Mouse (Mus musculus): ENCODE data around the gene Nav2.

DNA sequence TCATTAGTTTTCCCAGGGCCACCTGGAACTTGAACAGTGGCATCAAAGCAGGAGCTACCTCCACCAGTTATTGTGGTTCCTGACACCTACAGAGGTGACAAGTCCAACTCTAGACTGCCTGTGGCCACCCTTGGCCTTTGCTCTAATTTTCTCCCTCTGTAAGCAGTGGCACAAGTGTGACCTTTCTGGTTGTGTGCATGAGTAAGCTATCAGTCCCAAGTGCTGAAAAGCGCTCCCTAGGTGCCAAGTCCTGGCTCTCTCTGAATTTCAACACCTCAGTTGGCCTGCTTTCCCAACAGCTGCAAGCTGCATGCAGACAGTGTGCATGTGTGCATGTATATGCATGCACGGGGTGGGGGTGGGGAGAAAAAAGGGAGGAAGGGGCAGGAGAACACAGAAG lies 324.5 kb downstream of the Nav2 start:
- TF ChIP-seq CTCF (IDR thresholded peaks at IDR 0.05; ENCODE audit: borderline replicate concordance, insufficient read depth, low read depth, low read length) (no peak), POLR2A (IDR thresholded peaks at IDR 0.05; ENCODE audit: borderline replicate concordance, insufficient read depth, low read length) (no peak)

Data from cerebellum, adult 2 months (tissue).